In genomic region chr11:74808251-74808853, GRCm38 (mm10) we compare ENCODE assay signal across 30 mouse cellular contexts. TPM values are rescaled to one million over a fixed set of nuclear protein-coding genes. Genes with fewer than 3 reads are reported as not detected.
A peak's percentile ranks its signal among the peaks of the same experiment; 100 is the strongest.
DNase-seq lines count a peak whose midpoint lies in the region; ATAC-seq and TF ChIP-seq lines count a peak whose summit lies in the region.
"Had no signal": no experiment of that assay in that cellular context is flagged by ENCODE, and none has a peak within 500 bp of the region (broad histone marks: within the 10 kb centered on the region; RNA-seq: fewer than 3 reads in every experiment).

No protein-coding gene starts in this region.

- peak; percentile 13 to 31 for DNase-seq in frontal cortex, postnatal 36 days (ENCODE audit: low spot score in 2 of 2)
- DNase-seq in frontal cortex, postnatal 25 days (ENCODE audit: low spot score in 2 of 2): no peak
- no peak for DNase-seq in layer of hippocampus, adult 2 months (ENCODE audit: low spot score in 2 of 2)
- no peak for DNase-seq in layer of hippocampus, postnatal 25 days (ENCODE audit: extremely low spot score in 1 of 2, low spot score in 1 of 2)
- DNase-seq in neural tube, embryonic 10.5 days (ENCODE audit: extremely low spot score, low spot score): no peak
- no peak for DNase-seq in spleen, adult 12 weeks (ENCODE audit: low spot score)
- DNase-seq: adrenal gland, adult 2 months; adrenal gland, postnatal 14 days; B cell, adult 2 months; cerebellum, adult 11-12 months; cerebellum, adult 8-10 months; cerebellum, postnatal 10 days; cerebellum, postnatal 36 days; embryo, embryonic 11 days; gastrocnemius, postnatal 10 days; gastrocnemius, postnatal 36 days; heart, postnatal 10 days; heart, postnatal 36 days had no signal

- 0 out of 2 replicates have a peak overlapping the region, but pooled peaks have one; percentile 7 for H3K27ac ChIP-seq in layer of hippocampus, adult 2 months
- no peak overlapping the region for H3K27ac ChIP-seq in neural tube, embryonic 15.5 days (replicated peaks)
- H3K27ac ChIP-seq: embryonic facial prominence, embryonic 10.5 days; embryonic facial prominence, embryonic 13.5 days; forebrain, embryonic 12.5 days; heart, embryonic 15.5 days; hindbrain, embryonic 10.5 days; hindbrain, embryonic 13.5 days had no signal

- H3K9me3 ChIP-seq in neural tube, embryonic 15.5 days (replicated peaks): no peaks in the 10 kb centered on the region
- H3K9me3 ChIP-seq: embryonic facial prominence, embryonic 10.5 days; embryonic facial prominence, embryonic 13.5 days; forebrain, embryonic 12.5 days; forebrain, embryonic 15.5 days; G1E; heart, embryonic 15.5 days; hindbrain, embryonic 10.5 days; hindbrain, embryonic 13.5 days had no signal

- ATAC-seq in neural tube, embryonic 15.5 days (ENCODE audit: low FRiP score): no peak
- ATAC-seq: forebrain, embryonic 15.5 days had no signal

- no peak for TF ChIP-seq CTCF in layer of hippocampus, adult 2 months (conservative IDR thresholded peaks at IDR 0.05)

- no peak overlapping the region for H3K4me2 ChIP-seq in neural tube, embryonic 15.5 days
- H3K4me2 ChIP-seq: embryonic facial prominence, embryonic 13.5 days; forebrain, embryonic 12.5 days; forebrain, embryonic 15.5 days; heart, embryonic 11.5 days; heart, embryonic 15.5 days; hindbrain, embryonic 13.5 days had no signal

- 90% methylated on average over 6 of the region's 6 CpGs for WGBS in neural tube, embryonic 15.5 days

- H3K36me3 ChIP-seq in neural tube, embryonic 15.5 days: peaks cover 42% of the 10 kb centered on the region

- H3K4me3 ChIP-seq in layer of hippocampus, adult 2 months: no peak overlapping the region
- H3K4me3 ChIP-seq in neural tube, embryonic 15.5 days (replicated peaks): no peak overlapping the region
- H3K4me3 ChIP-seq: embryonic facial prominence, embryonic 10.5 days; embryonic facial prominence, embryonic 13.5 days; erythroblast, embryonic 14.5 days; forebrain, embryonic 12.5 days; forebrain, embryonic 15.5 days; heart, embryonic 15.5 days; hindbrain, embryonic 10.5 days; hindbrain, embryonic 13.5 days had no signal

- no peaks in the 10 kb centered on the region for H3K4me1 ChIP-seq in neural tube, embryonic 15.5 days
- H3K4me1 ChIP-seq: embryonic facial prominence, embryonic 10.5 days; embryonic facial prominence, embryonic 13.5 days; forebrain, embryonic 12.5 days; forebrain, embryonic 15.5 days; hindbrain, embryonic 13.5 days had no signal

- 0 out of 2 replicates have a peak overlapping the region, but pooled peaks have one; percentile 14 for H3K9ac ChIP-seq in neural tube, embryonic 15.5 days (replicated peaks)
- H3K9ac ChIP-seq: embryonic facial prominence, embryonic 13.5 days; forebrain, embryonic 12.5 days; forebrain, embryonic 15.5 days; heart, embryonic 15.5 days; hindbrain, embryonic 13.5 days had no signal

- no peaks in the 10 kb centered on the region for H3K27me3 ChIP-seq in neural tube, embryonic 15.5 days (replicated peaks)
- H3K27me3 ChIP-seq: CH12.LX; embryonic facial prominence, embryonic 13.5 days; forebrain, embryonic 12.5 days; forebrain, embryonic 15.5 days; heart, embryonic 15.5 days; hindbrain, embryonic 13.5 days had no signal

RNA-seq across cellular contexts. Expression of gene Mnt, which starts 22.4 kb away (rescaled TPM):
- 10 to 100 TPM; 31.3 to 32.8 TPM for total RNA-seq in layer of hippocampus, adult 2 months (2021)
- total RNA-seq in layer of hippocampus, postnatal 25 days (2021): 10 to 100 TPM; 28.9 to 34.4 TPM
- polyA plus RNA-seq in neural tube, embryonic 15.5 days (2015; fragmentation: Nextera tagmentation; extraction: Ambion mirVana): 7.0 and 7.3 TPM in 2 replicates

RNA-seq across cellular contexts. Expression of gene Mettl16, which starts 37.7 kb away (rescaled TPM):
- total RNA-seq in layer of hippocampus, adult 2 months (2021): 10 to 100 TPM; 31.2 to 31.3 TPM
- total RNA-seq in layer of hippocampus, postnatal 25 days (2021): 10 to 100 TPM; 27.0 to 27.5 TPM
- 45.5 and 53.7 TPM in 2 replicates for polyA plus RNA-seq in neural tube, embryonic 15.5 days (2015; fragmentation: Nextera tagmentation; extraction: Ambion mirVana)

Comparison
In these comparisons a context has a peak if more than half of its experiments do, and no peak if none do; other contexts are left out.
1. DNase-seq: peak in frontal cortex, postnatal 36 days (2 of 2); none in frontal cortex, postnatal 25 days (0 of 2), layer of hippocampus, adult 2 months (0 of 2), layer of hippocampus, postnatal 25 days (0 of 2), neural tube, embryonic 10.5 days (single experiment) and spleen, adult 12 weeks (single experiment).